Mouse (Mus musculus) kidney, adult 8-10 months (tissue): ENCODE measurements at regions not wholly inside any gene's neighbourhood (a gene's known extent, or its start where the extent isn't known, plus 50 kb on each side); places are given as distances from the start of the nearest gene placed in this dataset.

ENCODE experiments used
- DNase-seq, 2 experiments: peaks; one replicate each; pipeline ENCODE4 v3.0.0; 2022

DNA sequence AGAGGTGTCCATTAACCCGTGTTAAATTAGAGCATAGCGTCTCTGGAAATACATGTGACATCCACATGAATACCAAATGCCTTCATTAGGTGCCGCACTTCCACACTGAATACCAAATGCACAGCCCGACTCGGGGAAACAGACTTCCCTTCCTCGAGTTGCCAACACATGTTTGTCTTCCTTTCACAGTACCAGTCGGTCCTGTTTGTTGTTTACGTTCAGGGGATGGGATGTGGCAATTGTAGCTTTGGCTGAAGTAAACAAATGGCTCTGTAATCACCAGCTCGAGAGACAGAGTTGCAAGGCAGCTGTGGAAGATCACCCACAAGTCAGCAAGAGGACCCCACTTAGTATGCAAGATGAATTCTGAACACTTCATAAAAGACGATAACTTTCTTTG, 598.3 kb downstream of the Dhx35 start:
- no peak for DNase-seq

GRCm38 (mm10) chr2:159401421-159402100, 607.0 kb downstream of the Dhx35 start:
- no peak for DNase-seq

- DNase-seq = no peak
Observed at GRCm38 (mm10) chr2:159404940-159405339, 610.3 kb downstream of the Dhx35 start.

- DNase-seq = no peak
Observed at GRCm38 (mm10) chr2:159414599-159414998, 620.0 kb downstream of the Dhx35 start.

GRCm38 (mm10) chr2:159418371-159418940, 623.8 kb downstream of the Dhx35 start:
- no peak for DNase-seq

GRCm38 (mm10) chr2:159422281-159422937, 627.8 kb downstream of the Dhx35 start:
- DNase-seq = no peak

GRCm38 (mm10) chr2:159428201-159428600, 633.6 kb downstream of the Dhx35 start:
- DNase-seq = no peak

GRCm38 (mm10) chr2:159430577-159431329, 636.1 kb downstream of the Dhx35 start:
- DNase-seq = peak in 1 of 2 experiments; percentile 36

DNA sequence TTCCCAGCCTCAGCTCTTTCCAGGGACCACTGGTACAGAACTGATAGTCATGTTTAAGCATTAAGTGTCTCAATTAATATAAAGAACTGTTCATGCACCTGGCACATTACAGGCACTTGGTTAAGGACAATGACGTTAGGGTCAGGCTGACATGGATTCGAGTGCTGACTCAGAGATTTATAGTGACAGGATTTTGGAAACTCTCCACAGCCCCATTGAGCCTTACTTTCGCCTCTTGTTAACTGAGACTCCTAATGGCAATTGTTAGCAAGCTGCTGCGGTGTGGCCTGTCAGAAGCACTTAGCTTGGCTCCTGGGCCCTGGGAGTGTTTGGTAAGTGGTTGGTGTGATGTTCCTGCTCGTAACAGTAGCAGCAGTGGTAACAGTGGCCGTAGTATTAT, 644.4 kb downstream of the Dhx35 start:
- no peak for DNase-seq

DNA sequence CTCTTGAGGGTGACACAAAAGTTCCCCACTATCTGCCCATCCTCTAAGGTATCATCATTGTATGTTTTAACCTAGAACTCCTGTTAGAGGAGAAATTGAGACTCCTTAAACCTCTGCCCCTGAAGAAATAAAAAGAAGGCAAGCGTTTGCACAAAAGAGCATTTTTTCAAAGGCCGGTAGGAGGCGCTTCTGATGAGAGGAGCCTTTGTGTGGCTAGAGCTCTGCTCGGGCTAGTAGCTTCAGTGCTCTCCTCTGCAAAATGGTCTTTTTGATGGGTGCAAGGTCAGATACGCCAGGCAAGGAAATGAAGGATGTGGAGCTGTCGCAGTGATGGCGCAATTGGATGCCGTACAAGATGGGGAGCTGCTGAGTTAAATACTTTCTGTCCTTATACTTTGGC, 649.0 kb downstream of the Dhx35 start:
- DNase-seq = no peak

- peak in 1 of 2 experiments; percentile 26 for DNase-seq
Observed at GRCm38 (mm10) chr2:159446434-159446833, 651.8 kb downstream of the Dhx35 start.

- DNase-seq = no peak
Observed at GRCm38 (mm10) chr2:159446886-159447285, 652.3 kb downstream of the Dhx35 start.

DNA sequence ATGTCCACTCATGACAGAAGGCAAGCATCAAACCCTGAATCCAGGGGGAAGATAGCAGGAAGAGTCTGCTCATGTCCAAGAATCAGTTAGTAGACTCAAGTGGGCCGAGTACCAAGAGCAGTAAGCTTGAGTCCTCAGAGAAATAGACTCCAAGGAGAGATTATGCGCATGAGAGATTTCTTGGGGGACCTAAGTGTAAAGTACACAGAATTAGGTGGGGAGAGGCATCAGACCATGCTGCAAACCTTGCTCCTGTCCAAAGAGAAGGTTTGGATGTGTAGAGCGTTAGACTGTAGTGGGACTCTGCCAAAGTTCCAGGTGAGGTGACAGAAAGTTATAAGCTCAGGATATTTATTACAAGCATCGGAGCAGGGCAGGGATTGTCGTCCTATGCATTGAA, 654.4 kb downstream of the Dhx35 start:
- peak in 1 of 2 experiments; percentile 15 for DNase-seq

- DNase-seq = no peak
Observed at GRCm38 (mm10) chr2:159451439-159451838, 656.8 kb downstream of the Dhx35 start.

DNA sequence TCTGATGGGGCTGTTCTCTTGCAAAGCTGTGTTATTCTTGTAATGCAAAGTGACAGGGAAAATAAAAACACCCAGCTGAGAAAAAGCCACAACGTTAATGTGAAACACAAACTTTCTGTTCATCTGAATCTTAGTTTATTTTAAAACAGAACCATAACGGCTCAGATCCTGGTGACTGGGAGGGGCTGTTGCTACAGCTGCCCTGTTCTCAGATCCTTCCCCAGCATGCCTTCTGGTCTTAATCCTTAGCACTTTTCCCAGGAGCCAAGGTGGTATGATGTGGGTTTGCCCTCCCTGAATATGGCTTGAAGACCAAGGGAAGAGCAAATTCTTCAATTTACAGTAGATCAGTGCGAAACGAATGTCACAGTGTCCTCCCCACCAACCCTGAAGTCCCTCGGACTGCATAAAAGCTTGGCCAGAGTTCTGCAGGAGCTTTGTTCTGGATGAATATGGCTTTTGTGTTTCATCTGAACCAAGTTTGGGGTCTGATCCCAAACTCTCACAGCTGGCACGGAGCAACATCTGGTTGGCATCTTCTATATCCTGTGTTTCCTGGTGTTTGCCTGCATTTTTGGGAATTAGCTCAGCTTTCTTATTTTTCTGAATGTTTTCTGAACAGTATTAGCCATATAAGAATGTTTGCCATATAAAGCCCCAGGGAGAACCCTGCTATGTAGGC, 686.9 kb downstream of the Dhx35 start:
- no peak for DNase-seq

- DNase-seq = no peak
Observed at GRCm38 (mm10) chr2:159491090-159491489, 696.5 kb downstream of the Dhx35 start.

- DNase-seq = no peak
Observed at GRCm38 (mm10) chr2:159498691-159499090, 704.1 kb downstream of the Dhx35 start.

DNA sequence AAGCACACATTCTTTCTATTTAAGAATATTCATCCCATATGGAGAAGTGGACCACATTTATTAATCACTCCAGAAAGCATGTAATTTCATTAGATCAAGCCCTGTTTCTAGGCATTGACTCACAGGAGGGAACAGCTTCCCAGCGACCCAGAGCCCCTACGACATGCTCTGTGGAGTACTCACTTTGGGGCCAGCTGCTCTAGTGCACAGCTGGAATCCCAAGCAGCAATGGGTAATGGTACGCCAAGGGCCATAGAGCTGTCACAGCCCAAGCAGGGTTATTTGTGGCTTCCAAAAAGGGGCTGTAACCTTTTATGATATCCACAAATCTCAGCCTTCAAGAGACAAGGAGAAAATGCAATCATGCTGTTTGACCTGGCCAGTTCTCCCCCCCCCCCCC, 706.4 kb downstream of the Dhx35 start:
- DNase-seq = no peak

DNA sequence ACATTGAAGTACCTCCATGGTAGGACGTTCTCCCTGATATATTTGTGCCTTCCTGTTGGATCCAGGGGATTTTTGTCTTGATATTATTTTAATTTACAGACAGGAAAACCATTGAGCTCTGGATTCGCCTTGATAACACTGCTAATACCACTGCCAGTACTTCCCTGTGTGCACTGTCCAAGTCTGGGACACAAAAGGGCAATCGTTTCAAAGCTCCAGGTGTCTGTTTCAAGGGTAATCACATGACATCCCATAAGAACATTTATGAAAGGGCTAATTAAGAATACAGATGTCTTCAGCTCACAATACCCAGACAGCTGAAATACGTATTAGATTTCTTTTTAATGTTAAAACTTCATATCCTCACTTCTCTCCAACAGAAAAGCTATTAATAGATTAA, 724.5 kb downstream of the Dhx35 start:
- no peak for DNase-seq

GRCm38 (mm10) chr2:159523739-159524138, 729.1 kb downstream of the Dhx35 start:
- DNase-seq = no peak

DNA sequence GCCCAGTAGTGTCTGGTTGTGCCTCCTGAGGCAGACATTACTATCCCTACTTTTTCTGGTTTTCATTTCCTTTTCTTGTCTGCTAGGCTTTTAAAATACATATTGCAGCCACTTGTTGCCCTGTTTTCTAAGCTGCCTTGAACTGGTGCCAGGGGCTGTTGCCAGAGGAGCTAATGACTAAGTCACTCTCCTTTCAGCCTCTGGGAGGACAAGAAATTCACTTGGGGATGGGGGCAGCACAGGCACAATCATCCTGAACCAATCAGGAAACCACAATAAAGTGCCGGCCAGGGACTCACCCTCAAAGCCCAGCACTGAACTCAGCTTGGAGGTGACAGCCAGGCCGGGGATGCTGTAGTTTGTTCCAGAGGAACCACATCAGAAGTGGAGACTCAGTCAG, 740.3 kb downstream of the Dhx35 start:
- DNase-seq = peak; percentile 12 to 24

- DNase-seq = no peak
Observed at GRCm38 (mm10) chr2:159539261-159539660, 744.7 kb downstream of the Dhx35 start.

GRCm38 (mm10) chr2:159557567-159557966, 763.0 kb downstream of the Dhx35 start:
- DNase-seq = no peak
